Mouse (Mus musculus): ENCODE data around the gene Dqx1. TPM values are rescaled to one million over a fixed set of nuclear protein-coding genes. Genes with fewer than 3 reads are reported as not detected.

Gene Dqx1
- 24.0 and 28.7 TPM in 2 replicates for polyA plus RNA-seq (2015; fragmentation: Nextera tagmentation; extraction: Ambion mirVana)

- Histone ChIP-seq H3K9ac (ENCODE audit: low read depth, low read length) (peak within 1 kb of the TSS; percentile 72), H3K36me3 (ENCODE audit: control insufficient read depth, insufficient read depth, low read length) (peaks cover 15% of the 10 kb centered on the region; the same call in 1 of the 2 replicates), H3K4me2 (ENCODE audit: low read depth, low read length) (peak within 1 kb of the TSS; percentile 64), H3K4me1 (ENCODE audit: control insufficient read depth, insufficient read depth, low read length) (peaks cover 36% of the 10 kb centered on the region), H3K27me3 (replicated peaks; ENCODE audit: control insufficient read depth, insufficient read depth, low read length) (peaks cover 14% of the 10 kb centered on the region), H3K4me3 (ENCODE audit: low read length) (peak within 1 kb of the TSS; percentile 52), H3K9me3 (ENCODE audit: control insufficient read depth, low read length) (no peaks in the 10 kb centered on the region), H3K27ac (ENCODE audit: low read length) (peak within 1 kb of the TSS; percentile 83)
- ATAC-seq, result peak; percentile 70
- WGBS, result 35% methylated on average over 3 of the region's 3 CpGs
Measured at GRCm38 (mm10) chr6:83057790-83058189, at the start of gene Dqx1. Gene Dqx1 (plus strand): TSS chr6:83057844.

GRCm38 (mm10) chr6:83008659-83009058 lies 49.0 kb upstream of the Dqx1 start:
- Histone ChIP-seq H3K27me3 (replicated peaks; ENCODE audit: control insufficient read depth, insufficient read depth, low read length) (no peaks in the 10 kb centered on the region), H3K9ac (ENCODE audit: low read depth, low read length) (no peak overlapping the region), H3K9me3 (ENCODE audit: control insufficient read depth, low read length) (no peaks in the 10 kb centered on the region), H3K4me1 (ENCODE audit: control insufficient read depth, insufficient read depth, low read length) (no peaks in the 10 kb centered on the region), H3K27ac (ENCODE audit: low read length) (no peak overlapping the region), H3K4me3 (ENCODE audit: low read length) (no peak overlapping the region), H3K4me2 (ENCODE audit: low read depth, low read length) (no peak overlapping the region), H3K36me3 (ENCODE audit: control insufficient read depth, insufficient read depth, low read length) (no peaks in the 10 kb centered on the region)
- no peak for ATAC-seq
- 45% methylated on average over 3 of the region's 3 CpGs for WGBS

- WGBS, result 49% methylated on average over 7 of the region's 7 CpGs
- Histone ChIP-seq H3K27ac (ENCODE audit: low read length) (no peak overlapping the region), H3K27me3 (replicated peaks; ENCODE audit: control insufficient read depth, insufficient read depth, low read length) (no peaks in the 10 kb centered on the region), H3K36me3 (ENCODE audit: control insufficient read depth, insufficient read depth, low read length) (no peaks in the 10 kb centered on the region), H3K4me2 (ENCODE audit: low read depth, low read length) (no peak overlapping the region), H3K4me1 (ENCODE audit: control insufficient read depth, insufficient read depth, low read length) (no peaks in the 10 kb centered on the region), H3K9me3 (ENCODE audit: control insufficient read depth, low read length) (no peaks in the 10 kb centered on the region), H3K9ac (ENCODE audit: low read depth, low read length) (no peak overlapping the region), H3K4me3 (ENCODE audit: low read length) (no peak overlapping the region)
- ATAC-seq, result no peak
Measured at GRCm38 (mm10) chr6:83010010-83010409, 47.6 kb upstream of the Dqx1 start.

- no peak overlapping the region for H3K4me2 ChIP-seq (ENCODE audit: low read depth, low read length)
- H3K4me1 ChIP-seq (ENCODE audit: control insufficient read depth, insufficient read depth, low read length), result peaks cover 2% of the 10 kb centered on the region; the same call in 1 of the 2 replicates
- WGBS, result 83% methylated on average over 7 of the region's 7 CpGs
- no peak overlapping the region for H3K4me3 ChIP-seq (ENCODE audit: low read length)
- H3K36me3 ChIP-seq (ENCODE audit: control insufficient read depth, insufficient read depth, low read length), result no peaks in the 10 kb centered on the region
- H3K27ac ChIP-seq (ENCODE audit: low read length), result no peak overlapping the region
- ATAC-seq, result no peak
- H3K9ac ChIP-seq (ENCODE audit: low read depth, low read length), result no peak overlapping the region
- no peaks in the 10 kb centered on the region for H3K27me3 ChIP-seq (replicated peaks; ENCODE audit: control insufficient read depth, insufficient read depth, low read length)
- H3K9me3 ChIP-seq (ENCODE audit: control insufficient read depth, low read length), result no peaks in the 10 kb centered on the region
Measured at GRCm38 (mm10) chr6:83011255-83011654, 46.4 kb upstream of the Dqx1 start.

- WGBS, result 68% methylated on average over 6 of the region's 6 CpGs
- Histone ChIP-seq H3K4me3 (ENCODE audit: low read length) (no peak overlapping the region), H3K9ac (ENCODE audit: low read depth, low read length) (no peak overlapping the region), H3K27ac (ENCODE audit: low read length) (no peak overlapping the region), H3K4me1 (ENCODE audit: control insufficient read depth, insufficient read depth, low read length) (peaks cover 4% of the 10 kb centered on the region), H3K4me2 (ENCODE audit: low read depth, low read length) (no peak overlapping the region), H3K36me3 (ENCODE audit: control insufficient read depth, insufficient read depth, low read length) (no peaks in the 10 kb centered on the region), H3K27me3 (replicated peaks; ENCODE audit: control insufficient read depth, insufficient read depth, low read length) (no peaks in the 10 kb centered on the region), H3K9me3 (ENCODE audit: control insufficient read depth, low read length) (no peaks in the 10 kb centered on the region)
- no peak for ATAC-seq
Measured at GRCm38 (mm10) chr6:83011756-83012155, 45.9 kb upstream of the Dqx1 start.

GRCm38 (mm10) chr6:83013444-83013843 lies 44.2 kb upstream of the Dqx1 start:
- H3K9me3 ChIP-seq (ENCODE audit: control insufficient read depth, low read length), result no peaks in the 10 kb centered on the region
- no peak for ATAC-seq
- 0 out of 2 replicates have a peak, but pooled peaks cover 3% of the 10 kb centered on the region for H3K27me3 ChIP-seq (replicated peaks; ENCODE audit: control insufficient read depth, insufficient read depth, low read length)
- no peaks in the 10 kb centered on the region for H3K36me3 ChIP-seq (ENCODE audit: control insufficient read depth, insufficient read depth, low read length)
- no peak overlapping the region for H3K4me2 ChIP-seq (ENCODE audit: low read depth, low read length)
- H3K27ac ChIP-seq (ENCODE audit: low read length), result no peak overlapping the region
- 72% methylated on average over 5 of the region's 5 CpGs for WGBS
- H3K9ac ChIP-seq (ENCODE audit: low read depth, low read length), result no peak overlapping the region
- H3K4me1 ChIP-seq (ENCODE audit: control insufficient read depth, insufficient read depth, low read length), result peaks cover 5% of the 10 kb centered on the region
- H3K4me3 ChIP-seq (ENCODE audit: low read length), result no peak overlapping the region

- Histone ChIP-seq H3K4me1 (ENCODE audit: control insufficient read depth, insufficient read depth, low read length) (peaks cover 5% of the 10 kb centered on the region), H3K36me3 (ENCODE audit: control insufficient read depth, insufficient read depth, low read length) (no peaks in the 10 kb centered on the region), H3K27me3 (replicated peaks; ENCODE audit: control insufficient read depth, insufficient read depth, low read length) (0 out of 2 replicates have a peak, but pooled peaks cover 3% of the 10 kb centered on the region), H3K4me2 (ENCODE audit: low read depth, low read length) (no peak overlapping the region), H3K27ac (ENCODE audit: low read length) (no peak overlapping the region), H3K9me3 (ENCODE audit: control insufficient read depth, low read length) (no peaks in the 10 kb centered on the region), H3K4me3 (ENCODE audit: low read length) (no peak overlapping the region), H3K9ac (ENCODE audit: low read depth, low read length) (no peak overlapping the region)
- ATAC-seq, result peak; percentile 80
- 65% methylated on average over 12 of the region's 12 CpGs for WGBS
Measured at GRCm38 (mm10) chr6:83014482-83015466, 42.9 kb upstream of the Dqx1 start.

- WGBS, result 87% methylated on average over 2 of the region's 2 CpGs
Measured at GRCm38 (mm10) chr6:83015749-83016148, 41.9 kb upstream of the Dqx1 start.

GRCm38 (mm10) chr6:83017190-83017589 lies 40.5 kb upstream of the Dqx1 start:
- Histone ChIP-seq H3K27me3 (replicated peaks; ENCODE audit: control insufficient read depth, insufficient read depth, low read length) (0 out of 2 replicates have a peak, but pooled peaks cover 3% of the 10 kb centered on the region), H3K9ac (ENCODE audit: low read depth, low read length) (no peak overlapping the region), H3K4me2 (ENCODE audit: low read depth, low read length) (no peak overlapping the region), H3K27ac (ENCODE audit: low read length) (no peak overlapping the region), H3K4me1 (ENCODE audit: control insufficient read depth, insufficient read depth, low read length) (peaks cover 5% of the 10 kb centered on the region), H3K36me3 (ENCODE audit: control insufficient read depth, insufficient read depth, low read length) (no peaks in the 10 kb centered on the region), H3K4me3 (ENCODE audit: low read length) (no peak overlapping the region), H3K9me3 (ENCODE audit: control insufficient read depth, low read length) (no peaks in the 10 kb centered on the region)
- WGBS, result 48% methylated on average over 3 of the region's 3 CpGs
- no peak for ATAC-seq

More at GRCm38 (mm10) chr6:83015749-83016148, 41.9 kb upstream of the Dqx1 start:
- Histone ChIP-seq H3K27ac (ENCODE audit: low read length) (no peak overlapping the region), H3K36me3 (ENCODE audit: control insufficient read depth, insufficient read depth, low read length) (no peaks in the 10 kb centered on the region), H3K4me2 (ENCODE audit: low read depth, low read length) (no peak overlapping the region), H3K4me3 (ENCODE audit: low read length) (no peak overlapping the region), H3K27me3 (replicated peaks; ENCODE audit: control insufficient read depth, insufficient read depth, low read length) (0 out of 2 replicates have a peak, but pooled peaks cover 3% of the 10 kb centered on the region), H3K9me3 (ENCODE audit: control insufficient read depth, low read length) (no peaks in the 10 kb centered on the region), H3K4me1 (ENCODE audit: control insufficient read depth, insufficient read depth, low read length) (peaks cover 5% of the 10 kb centered on the region), H3K9ac (ENCODE audit: low read depth, low read length) (no peak overlapping the region)
- ATAC-seq, result no peak

Measured in intestine, embryonic 16.5 days (tissue).